Mouse (Mus musculus) gastrocnemius, postnatal 4 days (tissue): ENCODE results near the gene Lrch1. TPM values are rescaled to one million over a fixed set of nuclear protein-coding genes. Genes with fewer than 3 reads are reported as not detected.

ENCODE experiments used
- DNase-seq, 2 experiments: peaks; one replicate each; pipeline ENCODE4 v3.0.0; 2021 to 2022; ENCODE audit warnings: low spot score in 2 of 2, mixed read lengths in 2 of 2
- total RNA-seq, 2 experiments: library from RNA; stranded (reverse); gene quantifications; 2 replicates each; pipeline ENCODE4 v1.2.3; 2021

Gene Lrch1
- total RNA-seq, 2 experiments from 2014 or later = 20.6 to 20.7 TPM

GRCm38 (mm10) chr14:74732079-74732783, 215.4 kb downstream of the Lrch1 start, which contains the start of gene Esd:
Gene Esd (plus strand): TSS chr14:74732297.
- DNase-seq = peak; percentile 86 to 92

DNA sequence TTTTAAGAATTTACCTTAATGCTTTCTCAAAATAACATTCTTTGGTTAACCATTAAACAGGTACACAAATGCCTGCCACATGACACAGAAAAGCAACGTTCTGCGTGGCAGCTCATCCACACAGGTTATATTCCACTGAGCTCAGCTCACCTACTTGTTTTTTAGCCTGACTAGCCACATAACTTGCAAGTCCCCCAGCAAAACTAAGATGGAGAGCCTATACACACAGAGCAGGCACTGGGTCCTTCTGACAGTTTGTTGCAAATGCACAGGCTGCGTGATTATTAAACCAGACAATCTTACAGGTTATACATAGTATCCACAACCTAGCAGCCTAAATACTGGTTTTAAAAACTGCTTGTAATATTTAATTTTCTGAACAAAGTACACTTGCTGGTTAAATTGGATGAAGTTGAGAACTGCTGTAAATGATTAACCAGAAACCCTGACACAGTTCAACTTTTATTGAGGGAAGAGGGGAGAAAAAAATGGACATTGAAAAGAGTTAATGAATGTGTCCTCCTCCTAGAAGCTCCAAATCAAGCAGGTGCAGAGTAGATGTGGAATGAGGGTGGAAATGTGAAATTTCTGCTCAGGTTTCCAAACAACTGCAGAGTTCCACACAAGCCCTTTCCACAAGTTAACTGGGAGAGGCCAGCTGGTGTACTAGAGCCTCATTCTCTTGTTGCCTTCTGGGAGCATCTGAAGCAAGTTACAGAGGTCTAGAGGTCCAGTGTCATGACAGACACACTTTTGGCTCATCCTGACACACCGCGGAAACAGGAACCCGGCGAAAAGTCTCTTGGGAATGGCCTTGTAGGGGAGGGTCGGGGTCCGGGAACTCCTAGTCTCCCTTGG, 216.2 kb downstream of the Lrch1 start:
- DNase-seq = no peak

DNA sequence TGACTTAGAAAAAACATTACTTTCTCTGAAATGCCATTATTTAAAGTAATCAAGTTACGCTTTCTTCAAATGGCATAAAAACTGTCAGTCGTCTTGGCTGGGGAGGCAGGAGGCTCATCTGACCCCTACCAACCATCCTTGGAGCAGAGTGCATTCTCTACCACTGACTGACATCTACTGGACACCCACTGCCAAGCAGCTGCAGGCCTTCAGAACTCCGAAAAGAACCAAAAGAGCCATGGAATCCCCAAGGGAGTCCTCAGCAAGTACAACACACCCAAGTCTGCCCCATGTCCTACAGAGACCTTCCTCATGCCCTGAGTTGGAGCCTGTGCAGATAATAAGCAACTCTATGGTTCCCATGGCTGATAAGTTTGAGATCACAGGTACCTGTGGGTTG, 224.1 kb downstream of the Lrch1 start:
- DNase-seq = no peak

GRCm38 (mm10) chr14:74709054-74709453, 238.6 kb downstream of the Lrch1 start:
- DNase-seq = peak in 1 of 2 experiments; percentile 20

Other genes with a start within 250 kb of the Lrch1 start
- 100 to 1,000 TPM; 130 to 144 TPM for gene Esd, start 215.6 kb downstream of the Lrch1 start, total RNA-seq
- under 1 TPM; 0.32 to 0.60 TPM for gene Rubcnl, start 68.2 kb upstream of the Lrch1 start, total RNA-seq
- gene Lrrc63, start 183.0 kb upstream of the Lrch1 start, total RNA-seq = not detected
- 10 to 100 TPM; 22.2 to 25.4 TPM for gene Lcp1, start 183.2 kb upstream of the Lrch1 start, total RNA-seq